Mouse (Mus musculus): ENCODE data around the gene Ift52.

The Ift52 gene

GRCm38 (mm10) chr2:163075234-163075633, 58.1 kb downstream of the Ift52 start:
- no peak for DNase-seq (ENCODE audit: low spot score)

- DNase-seq (ENCODE audit: low spot score), result no peak
Observed at GRCm38 (mm10) chr2:163079041-163079440, 61.9 kb downstream of the Ift52 start.

GRCm38 (mm10) chr2:163082591-163082990, 65.4 kb downstream of the Ift52 start:
- DNase-seq (ENCODE audit: low spot score), result no peak

- DNase-seq (ENCODE audit: low spot score), result no peak
Observed at GRCm38 (mm10) chr2:163084519-163084918, 67.4 kb downstream of the Ift52 start.

- no peak for DNase-seq (ENCODE audit: low spot score)
Observed at GRCm38 (mm10) chr2:163085047-163085446, 67.9 kb downstream of the Ift52 start.

- no peak for DNase-seq (ENCODE audit: low spot score)
Observed at GRCm38 (mm10) chr2:163086561-163086960, 69.4 kb downstream of the Ift52 start.

- no peak for DNase-seq (ENCODE audit: low spot score)
Observed at GRCm38 (mm10) chr2:163087728-163088127, 70.6 kb downstream of the Ift52 start, which contains the start of gene Gtsf1l. TSS of gene Gtsf1l (minus strand) at chr2:163087855.

- DNase-seq (ENCODE audit: low spot score), result no peak
Observed at GRCm38 (mm10) chr2:163089475-163090123, 72.4 kb downstream of the Ift52 start.

GRCm38 (mm10) chr2:163094909-163095308, 77.8 kb downstream of the Ift52 start:
- DNase-seq (ENCODE audit: low spot score), result no peak

All from ovary, postnatal 10 days (tissue).